Mouse (Mus musculus) ES-Bruce4 (cell line): ENCODE data around the gene Notch4.

Source experiments
- CTCF ChIP-seq: IDR thresholded peaks from one replicate; pipeline ENCODE4 v1.8.1; 2011; ENCODE audit warnings: low read depth, low read length
- EP300 ChIP-seq: IDR thresholded peaks from 2 replicates; pipeline ENCODE4 v1.6.1; 2011; ENCODE audit warnings: low read depth, low read length; ENCODE audit not compliant: insufficient read depth
- POLR2A ChIP-seq: IDR thresholded peaks from one replicate; pipeline ENCODE4 v1.8.1; 2011; ENCODE audit warnings: low read length; ENCODE audit not compliant: insufficient read depth

GRCm38 (mm10) chr17:34604061-34604508, 40.0 kb downstream of the Notch4 start, which contains the start of gene Agpat1:
- TF ChIP-seq CTCF (no peak), POLR2A (peak; percentile 72), EP300 (no peak)
